Mouse (Mus musculus) forebrain, embryonic 15.5 days (tissue): Measurements from ENCODE around the gene Ing2. TPM values are rescaled to one million over a fixed set of nuclear protein-coding genes. Genes with fewer than 3 reads are reported as not detected.

Experiments used
- ATAC-seq: fragments of 200-750 bp; cut with Nextera tagmentation; replicated peaks from 2 replicates; pipeline ENCODE4 v1.8.0; 2017; ENCODE audit warnings: mild to moderate bottlenecking, moderate TSS enrichment, moderate library complexity
- H3K27ac ChIP-seq: fragments of 300-500 bp; sonication (generic); replicated peaks from 2 replicates; pipeline ENCODE4 v1.5.1; 2015; ENCODE audit warnings: mild to moderate bottlenecking, inconsistent platforms
- H3K27me3 ChIP-seq: fragments of 300-500 bp; sonication (generic); 2 replicates; pipeline ENCODE4 v1.6.1; 2015; ENCODE audit warnings: inconsistent platforms
- H3K36me3 ChIP-seq: fragments of 300-500 bp; sonication (generic); 2 replicates; pipeline ENCODE4 v1.6.1; 2015; ENCODE audit warnings: mild to moderate bottlenecking, inconsistent platforms
- H3K4me1 ChIP-seq: fragments of 300-500 bp; sonication (generic); 2 replicates; pipeline ENCODE4 v1.6.1; 2015; ENCODE audit warnings: inconsistent platforms
- H3K4me2 ChIP-seq: fragments of 300-500 bp; sonication (generic); replicated peaks from 2 replicates; pipeline ENCODE4 v1.6.1; 2015; ENCODE audit warnings: mild to moderate bottlenecking, inconsistent platforms
- H3K4me3 ChIP-seq: fragments of 300-500 bp; sonication (generic); 2 replicates; pipeline ENCODE4 v1.5.1; 2015; ENCODE audit warnings: mild to moderate bottlenecking, inconsistent platforms
- H3K9ac ChIP-seq: fragments of 300-500 bp; sonication (generic); replicated peaks from 2 replicates; pipeline ENCODE4 v1.6.1; 2015; ENCODE audit warnings: mild to moderate bottlenecking, inconsistent platforms
- H3K9me3 ChIP-seq: fragments of 300-500 bp; sonication (generic); 2 replicates; pipeline ENCODE4 v1.6.1; 2016; ENCODE audit warnings: inconsistent platforms
- WGBS: fragments of 180-500 bp; shearing (Covaris S2); methylation state at CpG from one replicate; pipeline ENCODE4 v1.1.7; 2015; ENCODE audit warnings: mixed read lengths; 5-methylcytosine and 5-hydroxymethylcytosine counted together
- polyA plus RNA-seq: library from polyadenylated mRNA; unstranded; fragments of >200 nt; fragmentation: Nextera tagmentation; extraction: Ambion mirVana; gene quantifications from 2 replicates; pipeline ENCODE4 v1.2.1, GENCODE M21; 2015

Gene Ing2
- polyA plus RNA-seq, 1 experiment from 2014 or later = 8.3 TPM

- Histone ChIP-seq H3K4me3 (peak overlapping the region; percentile 70), H3K36me3 (peaks cover 4% of the 10 kb centered on the region; the same call in 1 of the 2 replicates), H3K9me3 (no peaks in the 10 kb centered on the region), H3K9ac (peak overlapping the region; percentile 88), H3K4me1 (peaks cover 6% of the 10 kb centered on the region; the same call in 1 of the 2 replicates), H3K27me3 (no peaks in the 10 kb centered on the region), H3K27ac (peak overlapping the region; percentile 96), H3K4me2 (peak overlapping the region; percentile 71)
- under 1% methylated on average over 50 of the region's 53 CpGs for WGBS
- peak; percentile 61 for ATAC-seq
These were observed 1.8 kb downstream of the Ing2 start for GRCm38 (mm10) chr8:47673317-47674139.

GRCm38 (mm10) chr8:47664231-47664785 is 11.0 kb downstream of the Ing2 start:
- WGBS = 87% methylated on average over 8 of the region's 8 CpGs
- Histone ChIP-seq H3K4me2 (no peak overlapping the region), H3K27me3 (no peaks in the 10 kb centered on the region), H3K4me1 (no peaks in the 10 kb centered on the region), H3K27ac (no peak overlapping the region), H3K36me3 (peaks cover 10% of the 10 kb centered on the region; the same call in 1 of the 2 replicates), H3K9ac (no peak overlapping the region), H3K9me3 (no peaks in the 10 kb centered on the region), H3K4me3 (no peak overlapping the region)
- no peak for ATAC-seq

- Histone ChIP-seq H3K9ac (no peak overlapping the region), H3K4me3 (no peak overlapping the region), H3K27ac (no peak overlapping the region), H3K9me3 (no peaks in the 10 kb centered on the region), H3K27me3 (no peaks in the 10 kb centered on the region), H3K4me2 (no peak overlapping the region), H3K36me3 (peaks cover 3% of the 10 kb centered on the region; the same call in 1 of the 2 replicates), H3K4me1 (no peaks in the 10 kb centered on the region)
- no peak for ATAC-seq
- WGBS = 89% methylated on average over 5 of the region's 5 CpGs
These were observed 12.2 kb downstream of the Ing2 start for GRCm38 (mm10) chr8:47663201-47663600.

GRCm38 (mm10) chr8:47662716-47663115 is 12.6 kb downstream of the Ing2 start:
- Histone ChIP-seq H3K4me1 (no peaks in the 10 kb centered on the region), H3K9me3 (no peaks in the 10 kb centered on the region), H3K27me3 (no peaks in the 10 kb centered on the region), H3K36me3 (no peaks in the 10 kb centered on the region; the same call in 1 of the 2 replicates), H3K4me3 (no peak overlapping the region), H3K9ac (no peak overlapping the region), H3K27ac (no peak overlapping the region), H3K4me2 (no peak overlapping the region)
- ATAC-seq = no peak
- WGBS = 95% methylated on average over 5 of the region's 5 CpGs

GRCm38 (mm10) chr8:47660394-47660793 is 15.0 kb downstream of the Ing2 start:
- no peaks in the 10 kb centered on the region for H3K4me1 ChIP-seq
- 89% methylated on average over 7 of the region's 7 CpGs for WGBS
- no peak overlapping the region for H3K9ac ChIP-seq
- no peaks in the 10 kb centered on the region for H3K36me3 ChIP-seq
- H3K4me2 ChIP-seq = no peak overlapping the region
- no peak for ATAC-seq
- no peak overlapping the region for H3K4me3 ChIP-seq
- no peak overlapping the region for H3K27ac ChIP-seq
- no peaks in the 10 kb centered on the region for H3K9me3 ChIP-seq
- no peaks in the 10 kb centered on the region for H3K27me3 ChIP-seq

GRCm38 (mm10) chr8:47659463-47659862 is 15.9 kb downstream of the Ing2 start:
- Histone ChIP-seq H3K27ac (no peak overlapping the region), H3K9me3 (no peaks in the 10 kb centered on the region), H3K4me2 (no peak overlapping the region), H3K4me1 (no peaks in the 10 kb centered on the region), H3K27me3 (no peaks in the 10 kb centered on the region), H3K4me3 (no peak overlapping the region), H3K9ac (no peak overlapping the region), H3K36me3 (no peaks in the 10 kb centered on the region)
- ATAC-seq = no peak
- 87% methylated on average over 5 of the region's 5 CpGs for WGBS

- H3K4me3 ChIP-seq = no peak overlapping the region
- no peak overlapping the region for H3K4me2 ChIP-seq
- H3K9me3 ChIP-seq = no peaks in the 10 kb centered on the region
- no peak for ATAC-seq
- no peak overlapping the region for H3K9ac ChIP-seq
- H3K27me3 ChIP-seq = no peaks in the 10 kb centered on the region
- H3K36me3 ChIP-seq = no peaks in the 10 kb centered on the region
- no peaks in the 10 kb centered on the region for H3K4me1 ChIP-seq
- WGBS = 52% methylated on average over 3 of the region's 3 CpGs
- H3K27ac ChIP-seq = no peak overlapping the region
These were observed 20.9 kb downstream of the Ing2 start for GRCm38 (mm10) chr8:47654406-47654805.

GRCm38 (mm10) chr8:47652737-47653076 is 22.6 kb downstream of the Ing2 start:
- Histone ChIP-seq H3K27me3 (no peaks in the 10 kb centered on the region), H3K4me3 (no peak overlapping the region), H3K9me3 (no peaks in the 10 kb centered on the region), H3K9ac (no peak overlapping the region), H3K4me1 (no peaks in the 10 kb centered on the region), H3K36me3 (no peaks in the 10 kb centered on the region), H3K27ac (no peak overlapping the region), H3K4me2 (no peak overlapping the region)
- WGBS = 82% methylated on average over 3 of the region's 3 CpGs
- ATAC-seq = no peak

GRCm38 (mm10) chr8:47651913-47652736 is 23.2 kb downstream of the Ing2 start:
- 75% methylated on average over 13 of the region's 13 CpGs for WGBS
- Histone ChIP-seq H3K4me3 (no peak overlapping the region), H3K27ac (no peak overlapping the region), H3K4me2 (no peak overlapping the region), H3K36me3 (no peaks in the 10 kb centered on the region), H3K9me3 (no peaks in the 10 kb centered on the region), H3K9ac (no peak overlapping the region), H3K27me3 (no peaks in the 10 kb centered on the region), H3K4me1 (no peaks in the 10 kb centered on the region)
- ATAC-seq = no peak

GRCm38 (mm10) chr8:47650853-47651252 is 24.5 kb downstream of the Ing2 start:
- Histone ChIP-seq H3K9ac (no peak overlapping the region), H3K4me3 (no peak overlapping the region), H3K9me3 (no peaks in the 10 kb centered on the region; the same call in 1 of the 2 replicates), H3K36me3 (no peaks in the 10 kb centered on the region), H3K4me1 (no peaks in the 10 kb centered on the region), H3K27ac (no peak overlapping the region), H3K4me2 (no peak overlapping the region), H3K27me3 (no peaks in the 10 kb centered on the region)
- no peak for ATAC-seq
- 81% methylated on average over 4 of the region's 4 CpGs for WGBS

GRCm38 (mm10) chr8:47649551-47649950 is 25.8 kb downstream of the Ing2 start:
- Histone ChIP-seq H3K27ac (no peak overlapping the region), H3K4me2 (no peak overlapping the region), H3K4me3 (no peak overlapping the region), H3K36me3 (no peaks in the 10 kb centered on the region), H3K9me3 (no peaks in the 10 kb centered on the region; the same call in 1 of the 2 replicates), H3K4me1 (no peaks in the 10 kb centered on the region), H3K9ac (no peak overlapping the region), H3K27me3 (no peaks in the 10 kb centered on the region)
- WGBS = 89% methylated on average over 9 of the region's 9 CpGs
- ATAC-seq = no peak

- H3K4me3 ChIP-seq = no peak overlapping the region
- H3K27me3 ChIP-seq = no peaks in the 10 kb centered on the region
- H3K4me2 ChIP-seq = no peak overlapping the region; the same call in 1 of the 2 replicates
- H3K27ac ChIP-seq = 0 out of 2 replicates have a peak overlapping the region, but pooled peaks have one; percentile 7
- peaks cover 3% of the 10 kb centered on the region for H3K9me3 ChIP-seq
- 12% methylated on average over 9 of the region's 9 CpGs for WGBS
- peaks cover 9% of the 10 kb centered on the region for H3K4me1 ChIP-seq
- no peak overlapping the region for H3K9ac ChIP-seq
- ATAC-seq = peak; percentile 96
- no peaks in the 10 kb centered on the region for H3K36me3 ChIP-seq
These were observed 32.8 kb downstream of the Ing2 start for GRCm38 (mm10) chr8:47642514-47643064.
